Mouse (Mus musculus) brain, embryonic 14.5 days (tissue): ENCODE results near the gene Mta3.

ENCODE experiments used
- CTCF ChIP-seq: fragments of 200-500 bp; IDR thresholded peaks from 2 replicates; pipeline ENCODE4 v1.5.1; 2012; ENCODE audit warnings: inconsistent platforms, mild to moderate bottlenecking, moderate library complexity, borderline replicate concordance; ENCODE audit not compliant: insufficient read depth, insufficient read length; ENCODE audit errors: extremely low read depth
- POLR2A ChIP-seq: fragments of 200-500 bp; IDR thresholded peaks from 2 replicates; pipeline ENCODE4 v1.6.1; 2012; ENCODE audit warnings: mild to moderate bottlenecking, inconsistent platforms, borderline replicate concordance; ENCODE audit not compliant: poor library complexity, insufficient read depth, insufficient read length, severe bottlenecking; ENCODE audit errors: extremely low read depth

GRCm38 (mm10) chr17:83847100-83847499 is 141.1 kb downstream of the Mta3 start:
- no peak for TF ChIP-seq POLR2A
- no peak for TF ChIP-seq CTCF
